Mouse (Mus musculus) adrenal gland, postnatal 36 days (tissue): Measurements from ENCODE around the gene Ttc3. TPM values are rescaled to one million over a fixed set of nuclear protein-coding genes. Genes with fewer than 3 reads are reported as not detected.
"Not testable (repeated sequence)": the region's sequence is repeated elsewhere in the genome, so short reads cannot be mapped to it uniquely, and the experiment has no call there.

Experiments used
- DNase-seq, 2 experiments: peaks; one replicate each; pipeline ENCODE4 v3.0.0; 2021; ENCODE audit warnings: mixed read lengths in 1 of 2
- long read RNA-seq, 2 experiments: library from polyadenylated mRNA; stranded (forward); transcript quantifications; one replicate each; pipeline ENCODE4 v2.0.0; 2021; ENCODE audit warnings: borderline sequencing depth in 2 of 2
- total RNA-seq, 2 experiments: library from RNA; stranded (reverse); gene quantifications; 2 replicates each; pipeline ENCODE4 v1.2.3; 2021

Gene Ttc3
- total RNA-seq: 100 to 1,000 TPM in 1 of 2 experiments, 10 to 100 TPM in 1; 96.4 to 119 TPM
- long read RNA-seq, experiment 1, partial matches to known transcripts: 14 of 38 reads
- long read RNA-seq, experiment 1, other reads (novel, unspliced or antisense): 21 of 38 reads
- long read RNA-seq, experiment 2, partial matches to known transcripts: 0 of 2 reads
- long read RNA-seq, experiment 2, other reads (novel, unspliced or antisense): 1 of 2 reads

DNA sequence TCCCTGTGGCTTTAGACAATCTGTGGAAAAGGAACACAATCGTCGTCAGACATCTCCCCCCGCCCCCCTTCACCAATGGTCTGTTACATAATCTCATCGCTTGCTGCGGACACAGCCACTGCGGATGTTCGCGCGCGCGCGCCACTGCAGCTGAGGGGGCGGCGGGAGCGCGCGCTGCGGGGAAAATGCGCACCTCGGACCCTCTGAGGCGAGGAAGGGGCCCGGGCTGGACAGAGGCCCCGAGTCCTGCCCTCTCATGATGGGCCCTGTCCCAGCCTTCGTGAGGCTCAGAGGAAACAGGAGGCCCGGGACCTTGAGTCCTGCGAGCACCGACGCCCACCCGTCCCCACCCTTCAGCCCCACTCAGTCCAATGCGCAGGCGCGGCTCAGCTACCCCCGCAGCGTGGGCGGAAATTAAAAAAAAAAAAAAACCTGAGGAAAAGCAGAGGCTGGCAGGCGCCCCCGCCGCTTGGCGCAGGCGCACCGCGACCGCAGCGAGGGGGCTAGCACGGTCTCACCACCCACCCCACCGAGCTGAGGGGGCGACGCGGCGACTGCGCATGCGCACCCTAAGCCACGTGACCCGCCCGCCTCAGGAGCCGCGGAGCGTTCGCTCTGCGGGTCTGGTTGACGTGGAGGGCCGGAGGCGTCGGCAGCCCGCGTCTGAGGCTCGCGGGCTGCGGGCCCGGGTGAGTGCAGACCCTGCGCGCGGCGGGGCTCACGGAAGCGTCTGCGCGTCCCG, at the start of gene Ttc3:
Gene Ttc3, plus strand, starts transcription at position 446 of the 742 bp plus-strand sequence.
- peak; percentile 95 to 97 for DNase-seq

DNA sequence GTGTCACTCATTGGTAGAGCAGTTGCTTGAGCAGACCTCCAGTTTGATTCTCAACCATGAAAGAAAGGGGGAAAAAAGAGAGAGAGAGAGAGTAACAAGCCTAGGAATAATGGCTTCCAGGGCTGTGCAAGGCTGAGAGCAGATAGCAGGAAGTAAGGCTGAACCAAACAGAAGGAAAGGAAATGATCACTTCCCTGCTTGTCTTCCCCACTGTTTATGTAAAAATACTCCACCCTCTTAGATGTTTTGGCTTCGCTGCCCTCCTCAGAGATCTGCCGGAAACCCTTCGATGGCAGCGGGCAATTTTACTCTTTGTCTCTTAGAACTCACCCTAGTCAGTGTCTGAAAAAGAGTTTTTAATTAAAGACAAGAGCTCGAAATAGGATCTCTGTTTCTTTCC, 46.7 kb upstream of the Ttc3 start:
- DNase-seq: no peak

DNA sequence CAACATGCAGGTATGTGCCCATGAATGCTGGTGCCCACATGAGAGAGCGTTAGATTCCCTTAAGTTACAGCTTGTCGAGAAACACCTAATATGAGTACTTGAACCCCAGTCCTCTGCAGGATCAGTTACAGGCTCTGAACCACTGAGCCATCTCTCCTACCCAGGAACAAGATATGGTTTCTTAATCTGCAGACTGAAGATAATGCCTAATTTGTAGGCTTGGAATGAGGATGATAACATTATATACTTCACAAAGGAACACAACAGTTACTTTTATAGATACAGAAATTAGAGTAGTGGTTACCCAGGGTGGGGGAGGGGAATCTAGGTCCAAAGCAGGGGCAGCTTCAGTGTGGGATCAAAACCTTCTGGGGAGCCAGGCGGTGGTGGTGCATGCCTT, 44.4 kb upstream of the Ttc3 start:
- no peak for DNase-seq

DNA sequence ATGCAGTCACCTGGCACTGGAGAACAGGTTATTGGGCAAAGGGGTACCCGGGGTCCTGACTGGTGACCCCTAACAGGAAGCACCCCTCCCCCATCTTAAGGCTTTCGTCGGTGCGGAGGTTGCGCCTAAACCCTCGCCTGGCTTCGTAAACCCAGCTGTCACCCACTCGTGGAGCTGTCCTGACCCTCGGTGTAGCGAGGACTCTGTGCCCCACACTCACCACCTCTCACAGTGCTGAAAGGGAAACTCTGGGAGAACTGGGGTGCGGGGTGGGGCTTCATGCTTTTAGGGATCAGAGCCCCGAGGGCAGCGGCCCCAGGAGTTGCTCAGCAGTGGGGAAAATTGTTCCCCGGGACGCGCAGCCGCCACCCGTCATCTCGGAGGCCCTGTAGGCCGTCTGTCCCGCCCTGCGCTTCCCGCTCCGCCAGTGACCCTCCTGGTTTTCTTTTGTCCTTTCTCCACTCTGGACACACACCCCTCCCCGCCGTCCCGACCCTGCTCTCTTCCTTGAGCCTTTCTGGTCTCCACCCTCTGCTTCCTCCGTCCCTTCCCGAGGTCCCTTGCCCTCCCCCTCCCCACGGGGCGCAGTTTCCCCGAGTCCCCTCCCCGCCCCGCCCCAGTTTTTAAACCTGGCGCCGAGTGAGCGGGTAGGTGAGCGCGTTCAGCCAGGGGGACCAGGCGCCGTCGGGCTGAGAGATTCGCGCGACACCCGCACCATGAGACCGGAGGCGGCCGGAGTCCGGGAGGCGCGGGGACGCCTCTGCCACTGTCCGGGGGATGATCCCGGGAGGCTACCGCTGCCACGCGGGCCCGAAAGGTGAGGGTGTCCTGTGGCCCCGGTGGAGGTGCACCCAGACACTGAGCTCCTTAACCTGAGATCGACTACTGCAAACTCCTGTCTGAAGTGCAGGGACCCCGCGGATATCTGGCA, 42.4 kb upstream of the Ttc3 start, which contains the start of gene Ripply3:
Gene Ripply3, plus strand, starts transcription at position 640 of the 931 bp plus-strand sequence.
- peak; percentile 77 to 82 for DNase-seq

DNA sequence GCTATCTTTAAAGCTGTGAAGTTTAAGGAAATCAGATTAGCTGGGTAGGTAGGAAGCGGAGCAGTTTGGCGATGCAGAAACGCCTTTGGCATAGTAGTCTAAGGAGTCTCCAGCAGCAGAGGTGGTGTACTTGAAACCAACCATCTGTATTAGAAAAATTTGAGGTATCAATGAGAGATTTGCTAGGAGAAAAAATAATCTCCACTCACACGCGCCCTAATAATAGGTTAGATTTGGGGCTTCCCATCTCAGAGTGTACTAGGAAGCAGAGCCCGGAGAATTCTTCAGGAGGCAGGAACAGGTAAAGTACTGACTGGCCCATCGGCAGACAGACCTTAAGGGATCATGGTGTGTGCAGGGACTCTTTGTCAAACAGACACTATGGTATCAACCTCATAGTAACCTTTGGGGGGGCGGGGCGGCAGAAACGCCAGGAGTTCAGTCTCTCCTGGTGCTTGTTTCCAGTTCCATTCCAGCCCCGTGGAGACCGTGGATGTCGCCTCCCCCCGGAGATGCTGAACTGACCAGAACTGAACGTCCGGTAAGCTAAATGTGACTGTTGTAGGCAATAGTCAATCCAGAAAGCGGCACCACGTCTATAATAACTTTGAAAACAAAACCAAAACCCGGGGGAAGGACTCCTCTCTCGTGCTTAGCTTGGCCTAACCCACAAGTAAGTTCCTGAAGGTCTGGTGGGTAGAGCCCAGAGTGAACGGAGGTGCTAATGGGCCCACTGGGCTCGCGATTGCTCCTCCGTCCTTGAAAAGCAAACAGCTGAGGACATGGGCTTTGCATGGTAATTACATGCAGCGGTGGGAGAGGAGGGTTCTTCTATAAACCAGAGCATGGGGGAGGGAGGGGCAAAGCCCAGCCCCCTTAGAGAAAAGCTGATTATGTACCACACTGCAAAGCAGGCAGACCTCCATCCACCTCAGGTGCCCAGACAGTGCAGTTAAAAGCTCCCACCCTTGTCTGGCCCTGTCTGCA, 41.2 kb upstream of the Ttc3 start:
- peak in 1 of 2 experiments; percentile 21 for DNase-seq

DNA sequence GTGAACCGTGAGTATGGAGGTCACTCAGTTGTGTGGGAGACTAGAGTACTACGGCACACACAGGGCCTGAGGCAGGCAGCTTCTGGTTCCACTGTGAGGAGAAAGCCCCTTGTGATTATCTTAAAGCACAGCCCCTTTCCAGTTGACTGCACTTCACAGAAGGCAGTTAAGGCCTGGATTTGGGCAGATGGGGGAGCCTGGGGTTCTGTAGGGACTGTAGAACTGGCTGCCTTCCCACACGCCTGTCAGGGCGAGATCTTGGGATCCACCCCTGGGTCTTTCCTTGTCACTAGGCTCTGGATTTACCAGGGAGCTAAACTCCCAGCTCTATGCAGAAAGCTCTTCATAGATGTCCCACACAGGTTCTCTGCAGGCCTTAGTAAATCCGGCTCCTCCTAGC, 40.0 kb upstream of the Ttc3 start:
- no peak for DNase-seq

DNA sequence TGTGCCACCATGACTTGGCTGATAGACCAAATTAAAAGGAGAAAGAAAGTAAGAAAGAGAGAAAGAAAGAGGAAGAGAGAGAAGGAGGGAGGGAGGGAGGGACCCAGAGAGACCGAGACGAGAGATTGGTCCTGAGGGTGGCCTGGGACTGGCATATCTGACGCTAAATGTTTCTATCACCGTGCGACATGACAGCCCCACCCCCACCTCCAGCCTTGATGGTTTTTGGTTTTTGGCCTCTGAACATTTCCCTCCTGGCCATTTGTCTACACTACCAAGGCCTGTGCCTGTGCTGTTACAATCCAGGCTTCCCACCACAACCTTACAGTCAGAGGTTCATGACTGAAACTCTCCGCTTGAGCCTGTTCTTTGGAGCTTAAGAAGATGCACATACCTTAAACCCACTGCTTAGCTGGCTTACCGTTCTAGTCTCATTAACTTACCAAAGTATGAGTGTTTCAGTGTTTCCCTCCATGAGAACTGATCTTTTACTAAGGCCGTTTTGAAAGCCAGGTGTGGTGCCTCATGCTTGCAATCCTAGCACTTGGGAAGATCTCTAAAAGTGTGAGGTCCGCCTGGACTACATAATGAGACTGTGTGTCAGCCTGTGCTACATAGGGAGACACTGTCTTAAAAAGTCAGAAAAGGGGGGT, 39.1 kb upstream of the Ttc3 start:
- no peak for DNase-seq

DNA sequence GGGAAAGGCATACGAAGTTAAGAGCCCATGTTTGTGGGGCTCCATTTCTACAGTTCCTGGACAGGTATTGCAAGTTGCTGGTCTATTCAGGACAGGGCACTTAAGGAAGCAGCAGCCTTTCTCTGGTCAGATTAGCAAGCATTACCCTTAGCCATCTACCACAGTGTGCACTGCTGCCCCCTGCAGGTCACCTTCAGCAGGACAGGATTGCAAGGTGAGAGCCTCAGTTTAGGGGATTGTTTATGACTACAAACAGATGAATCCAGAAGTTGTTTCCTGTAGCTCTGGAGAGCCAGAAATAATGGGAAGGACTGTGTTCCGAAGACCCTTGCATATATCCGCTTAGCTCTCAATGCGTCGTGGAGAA, 38.5 kb upstream of the Ttc3 start:
- peak; percentile 79 to 85 for DNase-seq

DNA sequence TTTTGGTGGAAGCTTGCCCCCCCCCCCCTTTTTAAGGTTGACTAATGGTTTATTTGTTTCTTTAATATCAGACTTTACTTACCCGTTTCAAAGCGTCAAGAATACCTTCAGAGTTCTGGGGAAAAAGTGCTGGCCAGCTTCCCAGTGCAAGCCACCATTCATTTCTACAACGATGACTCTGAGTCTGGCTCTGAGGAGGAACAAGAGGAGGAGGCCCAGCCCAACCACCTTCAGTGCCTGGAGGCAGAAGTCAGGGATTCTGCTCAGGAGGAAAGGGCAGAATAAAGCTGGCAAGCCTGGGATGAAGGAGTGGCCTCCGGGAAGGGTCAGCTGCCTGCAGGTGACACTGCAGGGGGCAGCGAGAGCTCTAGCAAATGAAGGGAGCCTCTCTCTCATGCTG, 34.8 kb upstream of the Ttc3 start:
- no peak for DNase-seq

DNA sequence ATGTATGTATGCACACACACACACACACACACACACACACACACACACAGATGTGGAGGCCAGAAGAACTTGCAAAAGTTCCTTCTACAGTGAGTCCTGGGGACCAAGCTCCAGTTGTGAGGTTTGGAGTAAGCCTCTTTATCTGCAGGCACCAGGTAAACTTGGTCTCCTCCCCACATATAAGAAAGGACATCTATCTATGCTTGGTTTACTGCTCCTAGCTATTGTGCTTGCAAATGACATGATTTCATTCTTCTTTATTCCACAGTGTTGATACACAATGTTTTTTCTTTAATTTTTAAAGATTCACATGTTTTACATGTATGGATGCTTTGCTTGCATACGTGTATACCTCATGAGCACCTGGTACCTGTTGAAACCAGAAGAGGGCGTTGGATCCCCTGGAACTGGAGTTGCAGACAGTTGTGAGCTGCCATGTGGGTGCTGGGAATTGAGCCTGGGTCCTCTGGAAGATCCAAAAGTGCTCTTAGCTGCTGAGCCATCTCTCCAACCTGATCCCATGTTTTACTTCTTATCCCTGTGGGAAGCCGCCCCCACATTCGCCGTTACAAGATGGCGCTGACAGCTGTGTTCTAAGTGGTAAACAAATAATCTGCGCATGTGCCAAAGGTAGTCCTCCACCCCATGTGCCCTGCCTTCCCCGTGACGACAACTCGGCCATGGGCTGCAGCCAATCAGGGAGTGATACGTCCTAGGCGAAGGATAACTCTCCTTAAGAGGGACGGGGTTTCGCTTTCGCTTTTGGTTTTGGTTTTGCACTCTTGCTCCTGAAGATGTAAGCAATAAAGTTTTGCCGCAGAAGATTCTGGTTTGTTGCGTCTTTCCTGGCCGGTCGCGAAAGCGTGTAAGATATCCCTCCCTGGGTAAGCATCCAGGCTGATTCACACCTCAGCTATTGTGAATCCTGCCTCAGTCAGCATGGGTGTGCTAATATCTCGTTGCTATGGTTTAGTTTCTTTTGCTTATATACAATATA, 31.0 kb upstream of the Ttc3 start:
- not testable (repeated sequence) for DNase-seq

DNA sequence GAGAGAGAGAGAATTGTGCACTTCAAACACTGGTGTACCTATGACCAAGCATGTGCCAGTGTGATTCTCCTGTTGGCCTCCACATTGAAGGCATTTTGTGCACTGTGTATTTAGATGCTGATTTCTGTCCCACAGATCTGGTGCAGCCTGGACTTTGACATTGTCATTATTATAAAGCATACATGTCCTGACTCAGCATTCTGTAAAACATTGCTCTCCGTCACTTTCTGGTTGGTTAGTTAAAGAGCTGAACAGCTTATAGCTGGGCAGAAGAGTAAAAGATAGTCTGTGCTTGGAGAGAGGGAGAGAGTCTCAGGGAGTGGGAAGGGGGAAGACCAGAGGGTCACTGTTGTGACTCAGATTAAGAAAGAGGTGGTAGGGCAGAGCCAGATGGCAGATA, 24.7 kb upstream of the Ttc3 start:
- DNase-seq: no peak

DNA sequence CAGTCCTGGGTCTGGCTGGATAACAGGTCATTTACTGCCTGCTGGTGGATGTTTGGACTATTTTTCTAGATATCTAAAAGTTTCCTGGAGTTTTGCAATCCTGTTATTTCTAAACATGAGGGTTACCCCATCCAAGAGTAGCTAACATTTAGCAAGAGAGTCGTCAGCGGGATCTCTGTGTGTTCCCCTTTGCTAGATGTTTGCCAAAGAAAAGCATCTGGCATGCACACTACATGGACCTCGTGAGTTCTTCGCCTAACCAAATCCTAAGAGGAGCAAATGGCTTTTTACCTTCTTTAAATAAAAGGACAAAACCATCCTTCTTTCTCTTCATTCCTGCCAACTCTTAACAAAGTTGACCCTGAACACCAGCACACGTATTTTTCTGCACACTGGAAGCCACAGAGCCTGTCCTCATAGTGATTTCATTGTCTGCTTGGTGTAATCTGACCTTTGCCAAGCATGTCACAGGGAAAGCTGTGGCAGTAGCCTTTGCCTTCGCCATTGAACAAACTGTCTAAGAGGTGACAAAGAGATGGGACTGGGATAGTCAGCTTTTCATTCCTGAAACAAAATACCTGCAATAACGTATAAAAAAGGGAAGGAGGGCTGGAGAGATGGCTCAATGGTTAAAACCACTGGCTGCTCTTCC, 23.2 kb upstream of the Ttc3 start:
- no peak for DNase-seq

DNA sequence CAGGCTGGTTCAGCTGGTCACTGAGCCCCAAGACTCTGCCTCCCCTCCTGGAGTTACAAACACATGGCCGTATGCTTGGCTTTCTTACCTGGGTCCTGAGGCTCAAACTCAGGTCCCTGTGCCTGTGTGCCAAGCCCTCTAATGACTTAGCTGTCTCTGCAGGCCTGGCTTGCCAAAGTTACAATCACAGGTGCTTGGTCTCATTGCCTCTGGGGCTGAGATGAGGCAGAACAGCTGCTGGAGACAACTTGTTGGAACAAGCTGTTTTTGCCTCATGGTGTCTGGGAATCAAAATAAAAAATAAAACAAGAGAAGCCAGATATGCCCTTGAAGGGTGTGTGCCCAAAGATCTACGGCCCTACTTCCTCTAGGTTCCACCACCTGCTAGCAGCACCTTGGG, 21.6 kb upstream of the Ttc3 start:
- DNase-seq: no peak

DNA sequence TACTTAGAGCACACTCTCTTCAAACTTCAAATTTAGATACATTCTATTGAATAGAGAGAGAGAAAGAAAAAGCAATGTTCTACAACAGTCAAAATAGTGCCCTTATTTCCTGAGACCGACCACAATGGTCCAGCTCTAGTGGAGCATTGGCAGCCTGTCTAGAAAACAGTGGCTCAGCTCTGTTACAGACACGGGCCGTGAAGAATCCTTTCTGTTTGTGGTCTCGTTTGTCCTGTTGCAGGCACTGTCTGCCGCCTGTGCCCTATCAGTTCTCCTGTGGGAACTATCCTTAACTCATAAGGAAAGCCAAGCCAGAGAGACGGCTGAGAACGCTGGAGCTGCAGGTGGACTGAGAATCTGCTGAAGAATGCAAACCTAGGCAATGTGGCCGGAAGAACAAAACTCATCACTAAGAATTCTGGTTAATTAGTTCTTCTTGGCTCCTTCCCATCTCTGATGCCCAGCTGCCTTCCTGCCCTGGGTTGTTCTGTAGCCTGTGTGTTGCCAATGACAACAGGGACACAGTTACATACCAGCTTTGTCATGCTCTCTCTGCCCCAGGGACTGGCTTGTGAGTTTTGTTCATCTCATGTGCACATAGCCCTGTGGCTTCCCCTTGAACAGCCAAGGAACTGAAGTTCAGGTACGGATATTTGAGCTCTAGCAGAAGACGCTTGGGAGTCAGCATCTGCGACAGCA, 20.7 kb upstream of the Ttc3 start:
- no peak for DNase-seq

DNA sequence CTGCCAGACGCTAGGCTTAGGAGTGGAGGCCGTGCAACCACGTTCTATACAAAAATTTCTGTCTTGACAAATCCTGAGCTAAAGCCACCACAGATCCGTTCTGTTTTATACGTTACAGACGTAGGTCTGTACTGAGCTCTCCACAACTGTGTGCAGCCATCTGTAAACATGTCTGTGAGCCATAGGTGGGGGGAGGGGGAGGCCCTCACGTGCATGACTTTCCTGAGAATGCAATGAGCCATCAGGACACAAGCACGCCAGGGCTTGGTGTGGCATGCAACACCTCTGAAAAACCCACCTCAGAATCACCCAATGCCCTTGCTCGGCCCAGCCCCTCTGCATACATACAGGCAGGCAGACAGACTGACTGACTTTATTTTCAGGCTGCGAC, 20.1 kb upstream of the Ttc3 start:
- no peak for DNase-seq

DNA sequence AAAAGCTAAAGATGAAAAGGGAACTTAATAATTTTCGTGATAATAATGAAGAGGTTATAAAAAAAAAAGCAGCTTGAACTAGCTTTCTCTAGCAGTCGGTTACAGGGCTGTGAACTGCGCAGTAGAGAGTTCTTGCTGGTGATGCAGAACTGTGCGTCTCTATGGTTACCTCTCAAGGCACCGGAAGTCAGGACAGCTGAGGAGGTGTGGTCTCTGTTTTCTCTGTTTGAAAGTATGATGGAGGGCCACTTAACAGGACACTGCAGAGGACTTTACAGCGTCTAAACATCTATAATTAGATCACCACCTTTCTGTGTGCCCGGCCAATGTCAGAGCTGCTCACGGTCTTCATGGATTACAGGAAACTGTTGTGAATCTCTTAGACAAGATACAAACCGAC, 16.0 kb upstream of the Ttc3 start:
- DNase-seq: no peak

DNA sequence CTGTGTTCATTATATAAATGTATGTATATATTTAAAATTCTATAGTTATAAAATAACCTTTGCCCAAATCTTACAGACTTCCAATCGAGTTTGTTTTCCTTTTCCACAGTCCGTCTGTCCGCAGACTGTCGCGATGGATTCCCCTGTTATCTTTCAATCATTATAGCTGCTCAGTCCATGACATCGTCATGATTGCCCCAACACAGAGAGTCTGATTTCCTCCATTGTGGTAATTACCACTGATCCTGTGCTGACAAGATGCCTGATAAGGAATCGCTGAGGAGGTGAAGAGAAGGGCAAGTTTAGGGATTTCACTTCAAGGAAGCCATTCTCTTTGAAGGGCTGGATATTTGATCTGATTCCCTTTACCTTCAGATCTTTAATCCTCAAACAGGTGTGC, 14.4 kb upstream of the Ttc3 start:
- DNase-seq: no peak

DNA sequence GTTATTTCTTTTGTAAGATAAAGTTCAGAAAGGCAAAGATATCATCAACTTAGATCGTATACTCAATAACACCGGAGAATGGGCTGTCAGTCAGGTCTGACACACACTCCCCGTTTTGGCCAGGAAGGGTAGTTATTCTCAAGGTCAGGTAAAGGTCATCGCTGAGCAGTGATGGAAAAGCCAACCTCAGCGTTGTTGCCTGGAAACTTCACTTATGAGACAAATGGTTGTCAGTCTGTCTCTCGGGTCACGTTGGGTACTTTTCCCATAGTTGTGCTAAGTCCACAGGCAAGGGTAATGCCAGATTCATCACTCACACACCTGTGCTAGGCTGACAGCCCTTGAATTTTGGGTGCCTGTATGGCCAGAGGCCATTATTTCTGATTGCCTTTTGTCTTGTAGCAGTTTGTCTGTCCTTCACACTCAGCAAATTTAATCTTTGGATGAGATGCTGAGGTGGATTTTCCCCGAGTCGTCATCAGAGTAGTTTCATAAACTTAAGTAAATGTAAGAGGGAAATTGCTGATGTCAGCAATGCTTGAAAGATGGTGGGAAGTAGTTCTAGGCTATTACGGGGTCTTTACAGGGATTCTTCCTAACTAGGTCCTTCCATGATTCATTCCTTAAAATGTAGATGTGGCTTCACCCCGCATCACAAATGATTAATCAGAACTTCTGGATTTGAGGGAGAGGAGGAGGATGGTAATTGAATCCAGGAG, 13.5 kb upstream of the Ttc3 start:
- peak in 1 of 2 experiments; percentile 34 for DNase-seq
